Mouse (Mus musculus) gastrocnemius, adult 2 months (tissue): ENCODE measurements around the gene Cybrd1. TPM values are rescaled to one million over a fixed set of nuclear protein-coding genes. Genes with fewer than 3 reads are reported as not detected.
A peak's percentile ranks its signal among the peaks of the same experiment; 100 is the strongest.

ENCODE experiments used
- DNase-seq: peaks from one replicate; pipeline ENCODE4 v3.0.0; 2022
- H3K27ac ChIP-seq: fragments of 200-600 bp; 2 replicates; pipeline ENCODE4 v1.8.1; 2022; ENCODE audit warnings: mild to moderate bottlenecking
- H3K4me3 ChIP-seq: fragments of 200-600 bp; 2 replicates; pipeline ENCODE4 v1.8.1; 2022; ENCODE audit warnings: mild to moderate bottlenecking, moderate library complexity
- CTCF ChIP-seq: fragments of 200-600 bp; IDR thresholded peaks from 2 replicates; pipeline ENCODE4 v1.8.1; 2022; ENCODE audit warnings: antibody characterized with exemption, mild to moderate bottlenecking, moderate library complexity
- intact Hi-C: fragments of 180-260 bp; cut with DNase I; formaldehyde crosslinking; loops from one replicate; pipeline ENCODE4 v1.15.1; 2025
- total RNA-seq, 2 experiments: library from RNA; stranded (reverse); gene quantifications; 2 replicates each; pipeline ENCODE4 v1.2.3; 2021

Gene Cybrd1
- total RNA-seq, 2 experiments from 2014 or later: 0.20 to 0.59 TPM

DNA sequence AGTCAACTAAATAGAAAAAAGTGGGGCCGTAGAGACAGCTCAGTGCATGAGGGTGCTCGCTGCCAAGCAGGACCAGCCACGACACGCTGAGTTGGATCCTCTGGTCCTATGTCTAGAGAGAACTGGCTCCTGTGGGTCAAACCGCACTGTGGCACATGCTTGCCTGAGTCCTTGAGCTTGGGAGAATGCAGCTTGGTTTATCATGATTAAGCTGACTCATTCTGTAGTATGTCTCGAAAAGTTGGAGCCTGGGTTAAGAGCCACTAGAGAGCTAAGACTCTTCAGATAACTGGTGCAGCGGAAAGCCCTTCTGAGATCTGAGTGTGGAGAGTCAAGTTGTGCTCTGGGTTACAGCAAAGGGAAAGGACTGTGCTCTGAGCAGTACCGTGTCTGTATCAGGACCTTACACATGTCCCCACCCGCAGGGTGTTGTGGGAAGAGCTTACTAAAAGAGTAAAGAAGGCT lies 16.4 kb downstream of the Cybrd1 start:
- DNase-seq: no peak
- Histone ChIP-seq H3K4me3 (no peak overlapping the region), H3K27ac (no peak overlapping the region)
- no peak for TF ChIP-seq CTCF
- intact Hi-C loops: no loop called here

DNA sequence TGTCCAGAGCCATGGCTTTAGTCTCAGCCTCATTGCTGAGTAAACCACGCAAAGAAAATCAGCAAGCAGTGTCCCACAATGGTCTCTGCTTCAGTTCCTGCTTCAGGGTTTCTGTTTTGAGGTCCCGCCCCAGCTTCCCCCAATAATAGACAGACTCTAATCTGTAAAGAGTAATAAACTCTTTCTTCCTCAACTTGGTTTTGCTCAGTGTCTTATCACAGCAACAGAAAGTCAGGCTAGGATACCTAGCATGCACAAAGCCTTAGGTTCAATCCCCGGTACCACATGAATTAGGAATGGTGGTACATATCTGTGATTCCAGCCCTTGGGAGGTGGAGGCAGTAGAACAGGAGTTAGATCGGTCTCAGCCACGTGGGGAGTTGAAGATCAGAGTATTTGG lies 17.1 kb downstream of the Cybrd1 start:
- intact Hi-C loops: no loop called here
- TF ChIP-seq CTCF: no peak
- DNase-seq: no peak
- Histone ChIP-seq H3K27ac (no peak overlapping the region), H3K4me3 (no peak overlapping the region)

DNA sequence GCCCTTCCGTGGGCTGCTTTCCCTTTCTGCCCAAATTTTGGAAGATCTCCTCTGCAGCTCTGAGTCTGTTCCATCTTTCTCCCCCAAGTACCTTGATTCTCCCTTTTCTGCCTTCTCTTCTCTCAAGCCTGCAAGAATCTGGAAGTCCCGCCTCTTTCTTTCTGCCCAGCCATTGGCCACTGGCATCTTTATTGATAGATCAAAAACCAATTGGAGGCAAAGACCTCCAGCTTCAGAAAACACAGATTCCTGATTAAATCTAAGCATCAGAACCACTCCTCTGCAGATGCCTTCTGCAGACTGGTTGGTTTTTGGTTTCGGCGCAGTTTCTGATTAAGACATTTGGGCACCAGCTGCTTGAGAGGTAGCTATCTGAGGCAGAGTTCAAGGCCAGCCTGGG lies 22.9 kb downstream of the Cybrd1 start:
- TF ChIP-seq CTCF: no peak
- Histone ChIP-seq H3K4me3 (no peak overlapping the region), H3K27ac (no peak overlapping the region)
- intact Hi-C loops: no loop called here
- no peak for DNase-seq

GRCm38 (mm10) chr2:71142410-71142809 lies 24.7 kb downstream of the Cybrd1 start:
- TF ChIP-seq CTCF: no peak
- H3K4me3 ChIP-seq: no peak overlapping the region
- no peak for DNase-seq
- intact Hi-C loops: no loop called here
- no peak overlapping the region for H3K27ac ChIP-seq

- DNase-seq: no peak
- TF ChIP-seq CTCF: no peak
- intact Hi-C loops: no loop called here
- Histone ChIP-seq H3K27ac (no peak overlapping the region), H3K4me3 (no peak overlapping the region)
Observed at GRCm38 (mm10) chr2:71145853-71146252, 28.1 kb downstream of the Cybrd1 start.

DNA sequence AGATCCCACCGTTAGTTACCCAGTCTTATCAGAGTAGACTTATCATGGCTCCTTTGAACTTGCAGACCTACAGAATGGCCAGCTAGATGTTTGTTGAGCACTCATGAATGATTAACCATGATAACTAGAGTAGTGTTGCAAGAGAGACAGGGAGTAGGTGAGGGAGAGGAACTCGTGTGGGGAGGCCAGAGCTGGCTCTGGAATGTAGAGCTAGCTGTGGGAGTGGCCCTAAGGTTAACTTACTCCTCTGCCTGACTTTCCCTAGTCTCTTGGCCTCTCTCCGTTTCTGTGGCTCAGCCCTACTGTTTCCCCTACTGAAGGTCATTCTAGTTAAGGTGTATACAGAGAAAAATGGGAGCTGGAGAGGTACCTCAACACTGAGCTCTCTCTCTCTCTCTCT lies 28.5 kb downstream of the Cybrd1 start:
- no peak for DNase-seq
- Histone ChIP-seq H3K27ac (no peak overlapping the region), H3K4me3 (no peak overlapping the region)
- intact Hi-C loops: no loop called here
- no peak for TF ChIP-seq CTCF

DNA sequence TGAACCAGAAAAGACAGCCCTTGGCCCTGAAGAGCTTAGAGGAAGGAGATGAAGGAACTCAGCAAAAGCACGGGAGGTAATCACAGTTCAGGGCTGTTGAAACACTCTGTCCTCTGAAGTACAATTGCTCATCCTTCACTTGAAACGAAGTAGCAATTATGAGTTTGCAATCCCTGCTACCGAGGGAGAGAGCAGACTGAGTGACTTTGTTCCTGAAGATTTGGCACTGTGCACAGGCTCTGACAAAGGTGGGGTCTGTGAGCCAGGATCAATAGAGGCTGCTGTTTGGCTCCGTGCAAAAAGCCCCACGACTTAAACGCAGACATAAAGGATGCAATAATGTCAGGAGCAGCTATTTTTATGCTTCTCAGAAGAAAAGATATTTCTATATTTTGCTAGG lies 30.1 kb downstream of the Cybrd1 start:
- no peak overlapping the region for H3K4me3 ChIP-seq
- TF ChIP-seq CTCF: no peak
- intact Hi-C loops: no loop called here
- DNase-seq: no peak
- no peak overlapping the region for H3K27ac ChIP-seq

DNA sequence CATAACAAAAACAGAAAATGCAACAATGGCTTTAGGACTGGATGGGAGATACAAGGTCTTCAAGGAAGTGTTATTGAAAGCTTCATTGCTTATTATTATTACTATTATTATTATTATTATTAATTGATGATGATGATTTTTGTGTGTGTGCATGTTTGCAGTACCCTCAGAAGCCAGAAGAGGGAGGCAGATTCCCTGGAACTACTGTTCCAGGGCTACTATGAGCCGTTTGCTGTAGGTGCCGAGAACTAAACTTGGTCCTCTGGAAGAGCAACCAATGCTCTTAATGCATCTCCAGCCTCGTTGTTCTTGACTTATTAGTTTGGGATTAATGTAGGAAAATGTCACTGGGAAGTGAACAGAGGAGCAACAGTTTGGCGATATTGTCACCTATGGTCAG lies 34.4 kb downstream of the Cybrd1 start:
- Histone ChIP-seq H3K27ac (no peak overlapping the region), H3K4me3 (no peak overlapping the region)
- TF ChIP-seq CTCF: peak; percentile 8; the same call in 1 of the 2 replicates
- intact Hi-C loops: no loop called here
- DNase-seq: no peak

GRCm38 (mm10) chr2:71155486-71155885 lies 37.8 kb downstream of the Cybrd1 start:
- intact Hi-C loops: loop anchor here (5.0 kb wide), 2 partner anchors 392 to 662 kb away; partner anchors contain the start of gene Dlx2
- Histone ChIP-seq H3K27ac (no peak overlapping the region), H3K4me3 (no peak overlapping the region)
- DNase-seq: peak; percentile 77
- TF ChIP-seq CTCF: peak; percentile 98

- Histone ChIP-seq H3K4me3 (no peak overlapping the region), H3K27ac (no peak overlapping the region)
- no peak for TF ChIP-seq CTCF
- intact Hi-C loops: loop anchor here (5.0 kb wide), 2 partner anchors 391 to 661 kb away; partner anchors contain the start of gene Dlx2
- DNase-seq: no peak
Observed at GRCm38 (mm10) chr2:71156446-71156845, 38.7 kb downstream of the Cybrd1 start.

DNA sequence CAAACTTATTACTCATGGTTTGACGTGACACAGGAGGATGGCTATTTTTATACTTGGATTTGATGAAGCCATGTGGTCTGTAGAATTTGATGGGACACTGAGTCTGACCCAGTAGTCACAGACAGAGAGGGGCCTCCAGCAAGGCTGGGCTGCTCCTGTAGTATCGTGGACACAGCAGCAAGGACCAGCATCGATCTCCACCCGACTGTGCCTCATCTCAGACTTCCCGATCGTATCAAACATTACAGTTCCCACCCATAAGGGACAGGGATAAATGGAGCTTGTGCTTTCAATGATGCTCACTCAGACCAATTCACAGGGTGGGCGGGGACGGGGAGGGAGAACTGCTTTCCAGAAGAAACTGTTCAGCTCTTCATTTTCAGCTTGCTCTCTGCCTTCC lies 40.2 kb downstream of the Cybrd1 start:
- intact Hi-C loops: loop anchor here (5.0 kb wide), 2 partner anchors 389 to 659 kb away; partner anchors contain the start of gene Dlx2
- DNase-seq: no peak
- no peak for TF ChIP-seq CTCF
- Histone ChIP-seq H3K27ac (no peak overlapping the region), H3K4me3 (no peak overlapping the region)

DNA sequence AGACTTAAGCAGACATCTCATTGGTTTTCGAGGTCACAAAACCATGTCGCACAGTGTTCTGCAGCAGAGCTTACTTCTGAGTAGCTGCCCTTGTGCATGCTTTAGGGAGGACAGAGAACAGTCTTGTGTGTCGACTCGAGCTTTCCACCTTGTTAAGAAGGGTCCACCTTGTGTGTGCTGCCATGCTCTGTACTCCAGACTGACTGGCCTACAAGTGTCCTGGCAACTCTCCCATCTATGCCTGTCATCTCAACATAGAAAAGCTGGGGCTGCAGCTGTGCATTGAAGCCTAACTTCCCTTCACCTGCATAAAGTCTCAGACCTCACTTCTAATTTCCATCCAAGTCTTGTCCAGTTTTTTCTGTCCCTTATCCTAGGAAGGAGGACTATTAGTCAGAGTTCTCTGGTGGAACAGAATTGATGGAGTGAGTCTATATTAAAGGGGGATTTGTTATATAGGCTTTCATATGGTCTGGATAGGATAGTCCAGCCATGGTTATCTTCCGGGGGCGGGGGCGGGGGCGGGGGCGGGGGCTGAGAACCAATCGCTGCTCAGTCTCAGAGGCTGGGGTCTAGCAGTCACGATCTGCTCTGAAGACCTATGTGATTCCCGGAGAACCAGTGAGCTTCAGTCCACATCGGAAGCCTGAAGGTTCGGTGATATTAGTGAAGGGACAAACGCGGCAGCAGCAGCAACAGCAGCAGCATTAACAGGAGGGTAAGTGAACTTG lies 42.0 kb downstream of the Cybrd1 start:
- H3K4me3 ChIP-seq: no peak overlapping the region
- H3K27ac ChIP-seq: no peak overlapping the region

DNA sequence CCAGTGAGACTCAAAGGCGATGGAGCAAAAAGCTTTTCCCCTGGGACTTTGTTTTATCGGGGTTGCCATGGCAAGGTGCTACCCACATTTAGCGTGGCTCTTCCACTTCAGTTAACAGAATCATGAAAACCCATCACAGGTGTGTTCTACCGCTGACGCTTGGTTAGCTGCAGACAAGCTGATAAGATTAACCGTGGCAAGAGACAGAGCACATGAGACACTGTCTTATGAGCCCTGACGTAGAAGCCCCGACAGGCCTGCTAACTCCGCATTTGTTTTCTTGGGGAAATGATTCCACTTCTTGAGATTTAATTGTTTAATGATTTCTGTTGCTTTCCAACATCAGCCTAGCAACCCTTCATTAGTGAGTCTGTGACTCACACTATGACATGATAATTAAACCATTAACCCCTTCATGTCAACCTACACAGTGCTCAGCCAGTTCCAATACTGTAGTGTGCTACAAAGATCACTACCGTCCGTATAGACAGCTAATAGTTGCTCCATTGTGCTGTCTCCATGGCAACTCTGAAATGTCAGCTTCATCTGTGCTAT lies 42.7 kb downstream of the Cybrd1 start:
- no peak overlapping the region for H3K4me3 ChIP-seq

More for the DNA sequence above, 42.0 kb downstream of the Cybrd1 start:
- intact Hi-C loops: loop anchor here (5.0 kb wide), 2 partner anchors 388 to 658 kb away; partner anchors contain the start of gene Dlx2
- TF ChIP-seq CTCF: no peak
- DNase-seq: no peak

More for the DNA sequence above, 42.7 kb downstream of the Cybrd1 start:
- intact Hi-C loops: no loop called here
- DNase-seq: no peak
- H3K27ac ChIP-seq: no peak overlapping the region
- TF ChIP-seq CTCF: no peak
